Mouse (Mus musculus): Measurements from ENCODE around the gene Nlrx1.

DNA sequence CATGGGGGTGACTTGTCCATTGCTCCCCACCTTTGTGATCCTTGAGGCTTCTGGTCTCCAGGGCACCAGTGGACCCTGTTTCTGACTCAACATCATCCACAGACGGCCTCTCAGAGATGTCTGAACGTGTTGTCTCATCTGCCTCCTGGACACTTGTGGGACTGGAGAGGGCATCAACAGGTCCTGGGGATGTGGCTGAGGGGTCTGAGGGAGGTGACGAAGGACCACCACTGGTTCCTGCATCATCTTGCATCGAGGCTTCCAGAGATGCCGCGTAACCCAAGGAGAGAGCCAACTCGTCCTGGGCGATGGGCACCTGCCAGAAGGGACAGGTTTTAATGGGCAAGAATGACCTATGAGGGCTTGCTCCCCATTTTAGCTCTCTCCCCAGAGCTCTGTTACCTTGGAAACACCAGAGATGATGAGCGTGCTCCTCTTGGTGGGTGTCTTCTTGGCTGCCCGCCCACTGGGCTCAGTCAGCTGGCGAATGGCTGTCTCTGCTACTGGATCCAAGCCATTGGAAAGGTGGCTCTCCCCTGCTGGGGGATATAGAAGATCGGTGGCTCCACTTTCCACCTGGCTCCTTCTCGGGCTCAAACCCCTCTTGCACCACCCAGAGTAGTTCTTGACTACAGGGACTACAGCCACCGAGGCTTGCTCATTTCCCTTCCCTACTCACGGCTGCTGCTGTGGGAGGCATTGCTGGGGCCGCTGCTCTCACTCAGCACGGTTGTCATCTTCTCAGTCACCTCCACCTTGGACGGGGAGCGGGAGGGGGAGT, 45.3 kb upstream of the Nlrx1 start:
- no peak for TF ChIP-seq ZKSCAN1 (IDR thresholded peaks at IDR 0.05; ENCODE audit: borderline replicate concordance, low read depth, low read length)
- TF ChIP-seq CTCF (conservative IDR thresholded peaks at IDR 0.05 in 1 of 2, IDR thresholded peaks at IDR 0.05 in 1 of 2; ENCODE audit: low read depth in 2 of 2, low read length in 2 of 2), result no peak

Data from CH12.LX (cell line).